Mouse (Mus musculus): Measurements from ENCODE around the gene Clgn. TPM values are rescaled to one million over a fixed set of nuclear protein-coding genes. Genes with fewer than 3 reads are reported as not detected.

The Clgn gene
- polyA plus RNA-seq (2015; fragmentation: Nextera tagmentation; extraction: Ambion mirVana) = 3.1 and 6.0 TPM in 2 replicates

DNA sequence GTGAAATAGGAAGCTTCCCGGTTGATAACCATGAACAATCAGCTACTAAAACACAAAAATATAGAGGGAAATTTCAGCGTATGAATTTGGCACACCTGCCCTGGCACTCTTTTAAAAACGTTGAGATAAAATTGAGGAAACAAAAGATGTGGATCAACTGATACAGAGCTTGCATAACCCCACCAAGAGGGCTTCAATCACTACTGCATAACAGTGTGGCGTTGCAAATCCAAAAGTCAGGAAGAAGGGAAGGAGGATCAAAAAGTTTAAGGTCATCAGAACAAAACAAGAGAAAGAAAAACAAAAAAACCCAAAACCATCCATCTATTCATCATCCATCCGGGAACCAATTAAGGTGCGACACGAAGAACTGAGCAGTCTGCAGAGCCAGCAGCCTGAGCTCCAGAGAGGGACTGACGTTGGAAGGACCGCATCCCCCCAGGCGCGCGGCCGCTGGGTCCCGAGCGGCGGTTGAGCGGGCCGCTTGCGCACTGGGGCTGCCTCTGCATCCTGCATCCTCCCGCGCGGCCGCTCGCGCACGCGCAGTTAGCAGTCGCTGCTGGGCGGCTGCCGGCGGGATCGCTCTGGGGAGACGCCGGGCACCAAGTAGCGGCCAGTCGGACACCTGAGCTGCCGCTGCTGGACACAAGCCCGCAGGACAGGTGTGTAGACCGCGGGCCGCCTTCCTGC is at the start of gene Clgn:
Clgn (plus strand) TSS at position 552 of the 690 bp plus-strand sequence.
- peak; percentile 60; the same call in 1 of the 2 replicates for ATAC-seq (ENCODE audit: insufficient number of reproducible peaks, low FRiP score, low TSS enrichment, low read depth)
- H3K9me3 ChIP-seq (replicated peaks) = no peaks in the 10 kb centered on the region
- peaks cover 25% of the 10 kb centered on the region for H3K27me3 ChIP-seq
- no peak within 1 kb of the TSS for H3K27ac ChIP-seq (replicated peaks)
- no peaks in the 10 kb centered on the region for H3K36me3 ChIP-seq
- peaks cover 7% of the 10 kb centered on the region for H3K4me1 ChIP-seq
- H3K4me2 ChIP-seq (replicated peaks) = peak within 1 kb of the TSS; percentile 85
- H3K4me3 ChIP-seq (replicated peaks) = peak within 1 kb of the TSS; percentile 48
- WGBS = 5% methylated on average over 33 of the region's 41 CpGs
- H3K9ac ChIP-seq = peak within 1 kb of the TSS; percentile 15; the same call in 1 of the 2 replicates

DNA sequence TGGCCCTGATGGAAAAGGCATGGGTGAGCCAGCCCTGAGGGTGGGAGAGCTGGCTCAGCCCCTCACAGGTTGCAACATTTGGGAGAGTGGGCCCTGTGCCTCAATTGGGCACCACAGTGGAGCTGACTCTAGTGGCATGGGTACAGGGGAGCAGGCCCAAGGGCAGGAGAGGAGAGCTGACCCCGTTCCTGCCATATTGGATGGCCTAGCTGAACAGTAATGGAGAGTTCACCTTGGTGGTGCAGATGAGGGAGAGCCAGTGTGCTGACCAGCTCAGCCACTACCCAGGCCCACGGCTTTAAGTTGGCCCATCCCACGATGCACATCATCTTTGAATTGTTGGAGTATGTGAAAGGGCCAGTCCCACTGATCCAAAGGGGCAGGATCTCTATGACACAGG is 47.6 kb upstream of the Clgn start:
- WGBS = 93% methylated on average over 3 of the region's 3 CpGs
- Histone ChIP-seq H3K4me3 (replicated peaks) (no peak overlapping the region), H3K27ac (replicated peaks) (no peak overlapping the region), H3K4me1 (no peaks in the 10 kb centered on the region), H3K9me3 (replicated peaks) (no peaks in the 10 kb centered on the region), H3K9ac (no peak overlapping the region), H3K36me3 (no peaks in the 10 kb centered on the region), H3K4me2 (replicated peaks) (no peak overlapping the region), H3K27me3 (no peaks in the 10 kb centered on the region)
- no peak for ATAC-seq (ENCODE audit: insufficient number of reproducible peaks, low FRiP score, low TSS enrichment, low read depth)

DNA sequence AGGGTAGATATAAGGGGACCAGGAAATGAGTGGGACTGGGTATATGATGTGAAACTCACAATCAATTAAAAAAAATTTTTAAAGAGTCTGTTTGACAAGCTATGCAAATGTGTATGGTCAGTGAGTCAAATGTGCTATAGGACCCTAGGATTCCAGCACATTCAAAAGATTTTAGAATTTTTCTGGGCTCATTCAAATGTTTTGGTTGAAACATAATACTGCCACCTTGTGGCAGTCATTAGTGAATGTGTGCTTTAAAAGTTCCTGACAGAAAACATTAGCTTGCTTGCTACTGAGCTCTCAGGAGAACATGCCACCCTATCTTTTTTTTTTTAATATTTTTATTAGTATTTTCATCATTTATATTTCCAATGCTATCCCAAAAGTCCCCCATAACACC is 47.0 kb upstream of the Clgn start:
- no peaks in the 10 kb centered on the region for H3K9me3 ChIP-seq (replicated peaks)
- H3K27ac ChIP-seq (replicated peaks) = no peak overlapping the region
- H3K4me2 ChIP-seq (replicated peaks) = no peak overlapping the region
- no peaks in the 10 kb centered on the region for H3K36me3 ChIP-seq
- no peaks in the 10 kb centered on the region for H3K27me3 ChIP-seq
- no peaks in the 10 kb centered on the region for H3K4me1 ChIP-seq
- no peak for ATAC-seq (ENCODE audit: insufficient number of reproducible peaks, low FRiP score, low TSS enrichment, low read depth)
- no peak overlapping the region for H3K4me3 ChIP-seq (replicated peaks)
- no peak overlapping the region for H3K9ac ChIP-seq

DNA sequence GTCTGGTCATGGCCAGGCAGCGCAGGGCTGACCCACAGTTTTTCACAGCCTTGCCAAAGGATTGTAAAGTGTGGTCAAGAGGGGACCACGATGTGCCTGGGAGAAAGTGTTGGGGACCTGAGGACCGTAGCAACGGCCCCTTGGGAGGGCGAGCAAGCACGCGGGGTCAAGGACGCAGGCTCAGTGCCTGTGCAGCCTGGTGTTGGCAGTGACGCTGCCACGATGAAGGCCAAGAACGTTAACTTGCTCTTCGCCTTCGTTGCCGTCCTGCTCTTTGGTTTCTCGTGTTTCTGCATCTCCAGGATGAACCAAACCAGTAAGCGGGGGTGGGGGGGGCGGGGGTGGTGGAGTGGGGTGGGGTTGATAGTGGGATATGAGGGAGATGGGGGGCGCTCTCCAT is 41.4 kb upstream of the Clgn start, which contains the start of gene Mgat4d:
Mgat4d (plus strand) TSS at position 209 of the 400 bp plus-strand sequence.
- Histone ChIP-seq H3K4me3 (replicated peaks) (no peak within 1 kb of the TSS), H3K9me3 (replicated peaks) (no peaks in the 10 kb centered on the region), H3K27me3 (no peaks in the 10 kb centered on the region), H3K9ac (no peak within 1 kb of the TSS), H3K4me1 (no peaks in the 10 kb centered on the region), H3K4me2 (replicated peaks) (no peak within 1 kb of the TSS), H3K27ac (replicated peaks) (no peak within 1 kb of the TSS), H3K36me3 (no peaks in the 10 kb centered on the region)
- no peak for ATAC-seq (ENCODE audit: insufficient number of reproducible peaks, low FRiP score, low TSS enrichment, low read depth)
- WGBS = 76% methylated on average over 18 of the region's 18 CpGs

DNA sequence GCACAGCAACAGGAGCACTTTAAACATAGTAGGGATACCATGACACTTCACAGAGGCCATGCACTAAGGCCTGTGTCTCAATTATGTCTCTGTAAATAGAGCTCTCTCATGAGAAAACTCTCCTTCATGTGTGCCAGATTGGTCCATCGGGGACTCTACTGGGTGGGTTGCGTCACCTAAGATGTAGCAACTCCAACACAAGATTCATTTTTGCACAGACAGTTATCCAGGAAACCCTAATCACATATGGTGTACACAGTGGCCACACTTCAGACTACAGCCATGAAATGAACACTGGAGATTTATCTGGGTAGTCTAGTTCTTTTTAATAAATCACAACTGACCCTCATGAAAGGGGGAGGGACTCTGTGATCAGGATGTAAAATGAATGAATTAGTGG is 38.4 kb upstream of the Clgn start:
- H3K4me3 ChIP-seq (replicated peaks) = no peak overlapping the region
- no peak overlapping the region for H3K9ac ChIP-seq
- H3K4me1 ChIP-seq = no peaks in the 10 kb centered on the region
- H3K4me2 ChIP-seq (replicated peaks) = no peak overlapping the region
- no peak for ATAC-seq (ENCODE audit: insufficient number of reproducible peaks, low FRiP score, low TSS enrichment, low read depth)
- no peaks in the 10 kb centered on the region for H3K36me3 ChIP-seq
- H3K9me3 ChIP-seq (replicated peaks) = no peaks in the 10 kb centered on the region
- 85% methylated on average over 2 of the region's 2 CpGs for WGBS
- no peak overlapping the region for H3K27ac ChIP-seq (replicated peaks)
- no peaks in the 10 kb centered on the region for H3K27me3 ChIP-seq

DNA sequence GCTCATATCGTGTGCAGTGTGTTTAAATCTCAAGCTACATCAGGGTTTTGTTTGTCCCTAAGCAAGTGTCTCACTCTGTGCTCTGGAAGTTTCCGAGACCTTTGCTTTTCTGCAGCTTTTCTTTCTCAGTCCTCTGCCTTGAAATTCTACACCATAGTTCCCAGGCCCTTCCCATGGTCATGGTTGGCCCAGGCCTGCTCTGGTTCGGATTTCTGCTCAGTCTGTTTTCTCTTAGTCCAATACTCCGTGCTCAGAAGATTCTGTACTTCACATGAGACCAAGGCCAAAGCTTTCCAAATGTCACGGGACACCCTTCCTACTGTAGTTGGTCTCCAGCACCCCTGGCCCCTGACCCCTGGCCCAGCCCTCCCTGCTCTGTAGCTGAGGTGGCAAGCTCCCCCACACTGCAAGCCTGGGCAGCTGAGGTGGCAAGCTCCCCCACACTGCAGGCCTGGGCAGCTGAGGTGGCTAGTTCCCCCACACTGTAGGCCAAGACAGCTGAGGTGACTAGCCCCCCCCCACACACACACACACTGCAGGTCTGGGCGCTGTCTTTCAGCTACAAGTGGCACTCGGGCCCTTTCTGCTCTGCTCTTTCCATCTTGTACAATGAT is 26.4 kb upstream of the Clgn start:
- no peak overlapping the region for H3K9ac ChIP-seq
- 30% methylated on average over 7 of the region's 7 CpGs for WGBS
- no peaks in the 10 kb centered on the region for H3K36me3 ChIP-seq
- H3K27me3 ChIP-seq = no peaks in the 10 kb centered on the region
- H3K9me3 ChIP-seq (replicated peaks) = no peaks in the 10 kb centered on the region
- H3K27ac ChIP-seq (replicated peaks) = no peak overlapping the region
- 0 out of 2 replicates have a peak, but pooled peaks cover 3% of the 10 kb centered on the region for H3K4me1 ChIP-seq
- ATAC-seq (ENCODE audit: insufficient number of reproducible peaks, low FRiP score, low TSS enrichment, low read depth) = no peak
- no peak overlapping the region for H3K4me3 ChIP-seq (replicated peaks)
- no peak overlapping the region for H3K4me2 ChIP-seq (replicated peaks)

DNA sequence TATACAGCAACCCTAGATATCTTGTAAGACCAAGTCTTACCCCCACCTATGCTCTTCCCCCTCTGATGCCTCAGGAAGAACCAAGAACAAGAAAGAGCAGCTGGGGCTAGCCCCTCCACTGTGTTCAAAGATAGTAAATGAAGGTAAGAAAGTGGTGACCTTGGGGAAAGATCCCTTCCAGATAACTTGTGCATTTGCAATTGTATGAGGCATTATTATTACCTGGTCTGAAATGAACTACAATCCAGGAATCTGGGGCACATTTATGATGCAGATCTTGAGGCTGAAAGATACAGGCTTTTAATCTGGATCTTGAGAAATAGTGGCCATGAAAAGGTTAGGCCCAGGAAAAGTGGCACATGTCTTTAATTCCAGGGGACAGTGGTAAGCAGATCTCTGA is 12.4 kb upstream of the Clgn start:
- ATAC-seq (ENCODE audit: insufficient number of reproducible peaks, low FRiP score, low TSS enrichment, low read depth) = no peak
- Histone ChIP-seq H3K9me3 (replicated peaks) (no peaks in the 10 kb centered on the region), H3K4me3 (replicated peaks) (no peak overlapping the region), H3K36me3 (no peaks in the 10 kb centered on the region), H3K27ac (replicated peaks) (no peak overlapping the region), H3K4me2 (replicated peaks) (no peak overlapping the region), H3K9ac (no peak overlapping the region), H3K4me1 (no peaks in the 10 kb centered on the region), H3K27me3 (no peaks in the 10 kb centered on the region)

DNA sequence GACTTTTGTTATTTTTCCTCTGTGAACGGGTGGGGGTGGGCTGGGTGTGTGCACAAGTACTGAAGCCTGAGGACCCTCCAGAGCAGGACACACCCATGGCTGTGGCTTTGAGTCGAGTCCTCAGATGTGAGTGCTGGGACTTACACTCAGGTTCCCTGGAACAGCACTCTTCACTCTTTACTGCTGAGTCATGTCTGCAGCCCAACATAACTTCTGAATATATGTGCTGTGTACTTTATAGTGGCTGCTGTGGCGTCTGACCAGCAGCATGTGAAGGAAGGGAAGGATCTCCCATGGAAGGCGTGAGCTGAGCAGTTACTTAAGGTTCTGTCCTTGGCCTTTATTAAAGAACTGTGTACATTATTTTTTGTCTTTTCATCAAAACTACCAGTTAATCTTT is 9.5 kb upstream of the Clgn start:
- Histone ChIP-seq H3K27ac (replicated peaks) (no peak overlapping the region), H3K9me3 (replicated peaks) (no peaks in the 10 kb centered on the region), H3K4me1 (no peaks in the 10 kb centered on the region), H3K36me3 (no peaks in the 10 kb centered on the region), H3K4me2 (replicated peaks) (no peak overlapping the region), H3K9ac (no peak overlapping the region), H3K4me3 (replicated peaks) (no peak overlapping the region), H3K27me3 (no peaks in the 10 kb centered on the region)
- no peak for ATAC-seq (ENCODE audit: insufficient number of reproducible peaks, low FRiP score, low TSS enrichment, low read depth)
- 55% methylated on average over 4 of the region's 4 CpGs for WGBS

DNA sequence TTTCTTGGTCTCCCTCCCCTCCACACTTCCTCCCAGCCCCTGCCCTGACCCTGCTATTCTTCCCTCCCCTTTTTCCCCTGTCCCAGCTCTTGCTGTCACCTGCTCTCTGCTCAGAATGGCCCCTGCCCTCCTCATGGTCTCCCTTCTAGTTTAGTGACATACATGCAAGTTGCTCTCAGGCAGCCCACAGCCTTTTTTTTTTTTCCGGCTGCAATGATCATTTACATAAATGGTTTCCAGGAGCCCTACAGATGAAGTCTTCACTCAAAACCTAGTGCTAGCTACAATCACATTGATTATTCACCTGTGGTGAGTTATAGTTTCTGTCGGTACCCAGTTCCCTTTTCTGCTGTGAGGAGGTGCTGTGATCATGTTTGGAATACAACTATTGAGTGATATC is 8.7 kb upstream of the Clgn start:
- 66% methylated on average over 2 of the region's 2 CpGs for WGBS
- no peak overlapping the region for H3K9ac ChIP-seq

DNA sequence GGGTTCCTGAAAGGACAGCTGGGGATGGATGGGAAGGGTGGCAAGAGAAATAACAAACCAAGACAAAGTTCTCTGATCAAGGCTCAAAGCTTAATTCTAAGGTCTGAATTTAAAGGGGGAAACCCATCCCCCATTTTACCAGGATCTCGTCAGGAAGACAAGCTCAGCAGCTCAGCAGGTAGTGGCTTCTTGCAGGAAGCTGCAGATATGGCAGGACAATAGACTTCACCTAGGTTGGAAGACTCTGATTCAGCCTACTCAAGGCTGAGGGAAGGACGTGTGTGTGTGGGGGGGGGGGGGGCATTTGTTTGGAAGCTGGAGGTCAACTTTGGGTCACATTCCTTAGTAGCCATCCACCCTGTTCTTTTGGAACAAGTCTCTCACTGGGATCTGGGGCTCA is 6.8 kb upstream of the Clgn start:
- ATAC-seq (ENCODE audit: insufficient number of reproducible peaks, low FRiP score, low TSS enrichment, low read depth) = no peak
- 32% methylated on average over 2 of the region's 2 CpGs for WGBS
- Histone ChIP-seq H3K9ac (no peak overlapping the region), H3K4me1 (no peaks in the 10 kb centered on the region), H3K4me3 (replicated peaks) (no peak overlapping the region), H3K9me3 (replicated peaks) (no peaks in the 10 kb centered on the region), H3K36me3 (no peaks in the 10 kb centered on the region), H3K27me3 (peaks cover 3% of the 10 kb centered on the region; the same call in 1 of the 2 replicates), H3K4me2 (replicated peaks) (no peak overlapping the region), H3K27ac (replicated peaks) (no peak overlapping the region)

More for the DNA sequence above, 8.7 kb upstream of the Clgn start:
- Histone ChIP-seq H3K4me3 (replicated peaks) (no peak overlapping the region), H3K4me1 (no peaks in the 10 kb centered on the region), H3K9me3 (replicated peaks) (no peaks in the 10 kb centered on the region), H3K36me3 (no peaks in the 10 kb centered on the region), H3K4me2 (replicated peaks) (no peak overlapping the region), H3K27me3 (no peaks in the 10 kb centered on the region), H3K27ac (replicated peaks) (no peak overlapping the region)
- ATAC-seq (ENCODE audit: insufficient number of reproducible peaks, low FRiP score, low TSS enrichment, low read depth) = no peak

DNA sequence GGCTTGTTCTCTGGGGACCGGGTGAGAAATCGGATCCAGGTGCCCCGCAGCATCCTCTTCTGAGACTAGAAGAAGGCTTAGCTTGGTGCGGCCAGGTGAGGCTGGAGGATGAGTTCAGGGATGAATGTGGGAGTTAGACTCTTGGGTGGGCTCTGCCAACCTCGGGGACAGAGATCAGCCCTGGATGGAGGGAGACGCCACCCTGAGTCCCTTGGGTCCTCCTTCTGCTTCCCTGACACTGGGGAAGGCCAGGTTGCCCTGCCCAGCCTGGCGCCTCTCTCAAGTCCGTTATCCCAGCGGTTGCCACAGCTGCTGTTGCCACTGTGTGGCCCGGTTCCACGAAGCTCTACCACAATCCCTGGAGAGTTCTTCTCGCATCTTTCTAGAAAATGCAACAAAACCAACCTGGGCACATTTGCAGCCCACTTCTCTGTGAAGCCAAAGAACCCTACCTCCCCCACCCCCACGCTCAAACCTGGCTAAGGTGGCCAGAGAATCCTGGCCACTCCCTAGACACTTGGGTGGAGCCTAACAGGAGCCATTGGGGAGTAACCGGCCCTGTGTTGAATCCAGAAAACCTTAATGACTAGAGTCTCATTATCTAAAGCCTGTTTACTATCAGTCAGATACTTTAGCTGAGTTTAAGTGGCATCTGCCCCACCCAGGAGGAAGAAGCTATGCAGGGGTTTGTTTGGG is 487 bp downstream of the Clgn start:
- WGBS = 6% methylated on average over 14 of the region's 14 CpGs
- peak overlapping the region; percentile 48 for H3K4me3 ChIP-seq (replicated peaks)
- peaks cover 7% of the 10 kb centered on the region for H3K4me1 ChIP-seq
- H3K9ac ChIP-seq = peak overlapping the region; percentile 15; the same call in 1 of the 2 replicates
- no peak overlapping the region for H3K27ac ChIP-seq (replicated peaks)
- ATAC-seq (ENCODE audit: insufficient number of reproducible peaks, low FRiP score, low TSS enrichment, low read depth) = peak; percentile 24; the same call in 1 of the 2 replicates
- H3K36me3 ChIP-seq = no peaks in the 10 kb centered on the region
- no peaks in the 10 kb centered on the region for H3K9me3 ChIP-seq (replicated peaks)
- H3K27me3 ChIP-seq = peaks cover 25% of the 10 kb centered on the region
- H3K4me2 ChIP-seq (replicated peaks) = peak overlapping the region; percentile 85
